Mouse (Mus musculus): ENCODE measurements around the gene Lyrm9.

Lyrm9 gene

GRCm38 (mm10) chr11:78814461-78814941 is 11.9 kb upstream of the Lyrm9 start:
- ATAC-seq (ENCODE audit: low TSS enrichment), result no peak

DNA sequence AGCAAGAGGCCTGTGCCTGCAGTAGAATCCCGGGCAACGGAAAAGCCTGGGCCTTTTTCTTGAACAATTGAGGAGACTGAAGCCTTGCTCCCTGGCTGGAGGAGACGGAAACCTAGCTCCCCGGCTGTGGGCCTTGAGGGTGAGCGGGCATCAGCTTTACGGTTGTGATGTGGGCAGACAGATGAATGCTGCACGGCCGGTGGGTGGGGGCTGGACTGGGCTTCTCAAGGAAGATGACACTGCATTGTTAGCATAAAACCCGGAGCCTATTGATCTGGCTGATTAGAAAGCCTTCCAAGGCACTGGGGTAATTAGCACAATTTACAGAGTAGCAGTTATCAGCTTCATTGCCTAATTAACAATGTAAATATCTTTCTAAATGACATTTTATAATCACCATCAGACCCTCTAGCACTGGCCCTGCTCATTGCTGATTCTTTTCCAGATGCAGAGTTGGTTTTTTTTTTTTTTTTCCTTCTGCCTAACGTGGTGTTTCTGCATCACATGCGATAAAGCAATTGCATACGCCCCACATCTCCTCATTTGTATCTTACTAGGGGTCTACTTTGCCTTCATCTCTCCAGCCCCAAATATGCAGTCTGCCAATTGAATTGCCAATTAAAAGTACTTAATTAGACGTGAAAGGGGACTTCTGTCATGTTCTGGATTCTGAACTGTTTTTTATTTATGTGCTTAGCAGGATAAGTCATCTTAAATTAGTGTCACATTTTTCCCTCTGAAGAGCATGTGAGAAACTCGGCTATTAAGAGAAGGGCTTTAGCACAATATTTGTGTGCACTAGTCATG is 10.2 kb upstream of the Lyrm9 start:
- no peak for ATAC-seq (ENCODE audit: low TSS enrichment)

- ATAC-seq (ENCODE audit: low TSS enrichment), result peak; percentile 51; the same call in 1 of the 2 replicates
Observed at GRCm38 (mm10) chr11:78817311-78818022, 8.9 kb upstream of the Lyrm9 start.

DNA sequence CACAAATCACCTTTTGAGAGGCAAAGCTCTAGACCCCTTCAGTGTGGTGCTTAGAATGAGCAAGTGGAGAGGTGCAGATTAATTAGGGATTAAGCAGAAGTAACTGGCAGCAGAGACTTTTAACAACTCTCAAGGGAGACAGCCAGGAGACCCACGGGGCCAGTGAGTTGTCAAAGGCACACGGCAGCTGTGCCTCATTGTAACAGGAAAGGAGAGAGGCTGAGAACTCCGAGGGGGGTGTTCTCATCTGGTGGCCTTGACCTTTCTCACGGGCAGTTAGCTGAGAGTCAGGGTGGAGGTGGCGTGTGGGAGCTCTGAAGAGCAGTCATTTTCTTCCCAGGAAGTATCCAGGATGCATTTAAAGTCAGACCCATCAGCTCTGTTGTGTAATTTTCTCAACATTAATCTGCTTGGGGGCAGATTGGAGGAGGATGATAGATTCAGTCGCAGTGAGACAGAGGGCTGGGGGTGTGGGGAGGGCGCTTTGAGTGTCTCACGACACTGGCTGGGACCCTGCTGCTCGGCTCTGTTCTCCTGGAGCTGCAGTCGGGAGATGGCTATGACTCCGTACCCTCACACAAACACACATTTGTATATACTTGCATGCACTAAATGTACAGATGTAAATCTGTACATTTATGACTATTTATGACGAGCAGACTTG is 5.9 kb upstream of the Lyrm9 start:
- ATAC-seq (ENCODE audit: low TSS enrichment), result peak; percentile 16; the same call in 1 of the 2 replicates

GRCm38 (mm10) chr11:78822792-78823498 is 3.4 kb upstream of the Lyrm9 start:
- ATAC-seq (ENCODE audit: low TSS enrichment), result no peak

DNA sequence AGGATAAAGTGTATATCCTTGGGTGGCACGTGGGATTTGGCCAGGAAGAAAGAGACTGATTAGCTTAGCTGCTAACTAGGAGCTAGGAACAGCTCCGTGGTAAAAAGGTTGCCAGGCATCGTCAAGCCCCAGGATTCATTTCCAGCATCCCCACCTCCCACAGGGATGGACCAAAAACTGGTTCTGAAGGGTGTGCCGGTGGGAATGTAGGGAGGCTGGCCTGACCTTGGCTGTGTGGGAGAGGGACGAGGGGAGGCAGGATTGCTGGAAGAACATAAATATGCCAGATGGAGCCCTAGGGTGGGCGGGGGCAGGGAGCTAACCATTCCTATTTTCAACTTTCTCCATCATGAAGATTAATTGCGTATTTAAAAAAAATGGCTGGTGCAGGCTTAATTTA is 1.2 kb downstream of the Lyrm9 start:
- ATAC-seq (ENCODE audit: low TSS enrichment), result no peak

DNA sequence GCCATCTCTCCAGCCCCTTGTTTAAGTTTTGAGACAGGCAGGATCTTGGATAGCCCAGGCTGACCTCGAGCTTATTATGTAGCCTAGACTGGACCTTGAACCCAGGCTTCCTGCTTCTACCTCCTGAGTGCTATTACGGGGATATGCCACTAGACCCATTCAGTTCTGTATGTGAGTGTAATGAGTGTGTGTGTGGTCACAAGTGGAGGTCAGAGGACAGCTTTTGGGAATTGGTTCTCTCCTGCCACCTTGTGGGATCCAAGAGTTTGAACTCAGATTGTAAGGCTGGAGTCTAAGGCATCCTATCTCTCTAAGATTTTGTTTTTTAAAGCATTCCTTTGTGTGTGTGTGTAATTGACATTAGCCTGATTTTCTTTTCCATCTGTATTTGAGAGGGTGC is 2.0 kb downstream of the Lyrm9 start:
- no peak for ATAC-seq (ENCODE audit: low TSS enrichment)

- ATAC-seq (ENCODE audit: low TSS enrichment), result no peak
Observed at GRCm38 (mm10) chr11:78829373-78829772, 3.0 kb downstream of the Lyrm9 start.

- ATAC-seq (ENCODE audit: low TSS enrichment), result no peak
Observed at GRCm38 (mm10) chr11:78830180-78830579, 3.8 kb downstream of the Lyrm9 start.

DNA sequence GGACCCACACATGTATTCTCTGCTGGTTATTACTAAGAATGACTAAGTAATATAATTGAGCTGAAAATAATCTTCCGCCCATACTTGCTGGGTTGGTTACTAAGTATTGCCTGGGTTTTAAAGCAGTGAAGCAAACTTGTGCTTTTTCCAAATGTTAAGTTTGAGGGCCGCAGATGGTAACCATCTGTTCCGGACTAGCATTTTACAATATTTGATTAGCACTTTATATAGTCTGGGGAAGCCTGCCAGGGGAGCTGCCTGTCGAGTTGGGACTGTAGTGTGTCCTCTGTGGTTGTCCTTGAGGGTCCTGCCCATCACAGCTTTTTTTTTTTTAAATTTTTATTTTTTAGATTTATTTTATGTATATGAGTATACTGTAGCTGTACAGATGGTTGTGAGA is 5.3 kb downstream of the Lyrm9 start:
- ATAC-seq (ENCODE audit: low TSS enrichment), result peak; percentile 17; the same call in 1 of the 2 replicates

DNA sequence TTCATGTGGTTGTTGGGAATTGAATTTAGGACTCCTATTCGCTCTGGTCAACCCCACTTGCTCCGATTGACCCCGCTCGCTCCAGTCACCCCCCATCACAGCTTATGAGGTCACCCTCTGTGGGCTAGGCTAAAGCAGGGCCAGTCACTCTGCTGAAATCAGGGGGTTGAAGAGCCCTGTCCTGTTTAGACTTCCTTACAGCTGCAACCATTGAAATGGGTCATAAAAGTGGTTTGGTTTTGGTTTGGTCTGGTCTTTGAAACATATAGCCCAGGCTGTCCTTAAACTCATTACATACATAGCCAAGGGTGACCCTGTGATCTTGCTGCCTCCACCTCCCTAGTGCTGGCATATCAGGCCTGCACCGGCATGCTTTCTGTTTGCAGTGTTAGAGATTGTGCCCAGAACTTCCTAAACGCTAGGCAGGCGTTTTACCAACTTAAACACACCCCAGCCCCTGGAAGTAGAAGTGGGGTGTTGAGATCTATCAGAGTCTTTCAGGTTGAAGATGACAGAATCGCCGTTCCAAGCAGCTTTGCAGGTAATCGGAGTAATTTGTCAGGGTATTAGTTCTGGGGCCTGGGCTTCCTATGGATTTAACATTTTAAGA is 5.8 kb downstream of the Lyrm9 start:
- ATAC-seq (ENCODE audit: low TSS enrichment), result no peak

DNA sequence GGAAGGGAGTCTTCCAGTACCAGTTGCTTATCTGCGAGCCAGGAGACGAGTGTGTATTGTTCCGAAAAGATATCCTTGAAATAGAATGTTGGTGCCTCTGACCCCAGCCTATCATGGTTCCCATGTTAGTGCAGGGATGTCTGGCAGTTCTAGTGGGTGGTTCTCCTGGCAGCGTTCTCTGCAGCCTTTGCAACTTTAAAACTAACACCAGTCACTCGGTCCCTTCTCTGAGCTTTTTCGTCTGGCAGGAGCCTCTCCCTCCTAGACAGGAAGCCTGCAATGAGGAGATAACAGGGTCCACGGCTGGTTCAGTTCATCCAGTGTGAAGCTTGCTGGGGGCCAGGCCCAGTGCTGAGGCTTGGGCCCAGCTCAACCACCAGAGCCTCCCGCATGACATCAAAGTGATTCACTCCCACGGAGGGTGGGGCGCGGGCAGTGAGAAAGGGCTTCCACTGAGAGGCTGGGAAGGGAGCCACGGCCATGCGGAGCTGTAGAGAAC is 6.5 kb downstream of the Lyrm9 start:
- 0 out of 2 replicates have a peak, but pooled peaks have one; percentile 10 for ATAC-seq (ENCODE audit: low TSS enrichment)

GRCm38 (mm10) chr11:78836486-78836885 is 10.1 kb downstream of the Lyrm9 start:
- no peak for ATAC-seq (ENCODE audit: low TSS enrichment)

- ATAC-seq (ENCODE audit: low TSS enrichment), result no peak
Observed at GRCm38 (mm10) chr11:78837989-78838388, 11.6 kb downstream of the Lyrm9 start.

DNA sequence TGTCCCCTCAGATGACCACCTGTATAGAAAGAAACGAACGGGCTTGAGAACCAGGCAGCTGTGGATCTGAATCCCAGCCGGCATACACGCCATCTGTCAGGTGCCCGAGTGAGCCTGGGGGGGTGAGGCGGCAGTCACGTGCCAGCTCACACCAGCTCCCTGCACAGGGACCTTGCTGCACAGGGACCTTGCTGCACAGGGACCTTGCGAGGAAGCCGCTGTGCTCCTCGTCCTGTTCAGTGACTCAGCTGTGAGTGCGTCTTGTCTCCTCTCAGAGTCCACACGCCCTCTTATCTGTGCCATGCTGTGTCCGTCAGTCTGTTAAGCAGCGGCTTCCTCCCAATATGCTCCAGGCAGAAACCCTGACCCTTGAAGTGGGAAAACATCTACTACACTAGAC is 13.1 kb downstream of the Lyrm9 start:
- ATAC-seq (ENCODE audit: low TSS enrichment), result no peak

DNA sequence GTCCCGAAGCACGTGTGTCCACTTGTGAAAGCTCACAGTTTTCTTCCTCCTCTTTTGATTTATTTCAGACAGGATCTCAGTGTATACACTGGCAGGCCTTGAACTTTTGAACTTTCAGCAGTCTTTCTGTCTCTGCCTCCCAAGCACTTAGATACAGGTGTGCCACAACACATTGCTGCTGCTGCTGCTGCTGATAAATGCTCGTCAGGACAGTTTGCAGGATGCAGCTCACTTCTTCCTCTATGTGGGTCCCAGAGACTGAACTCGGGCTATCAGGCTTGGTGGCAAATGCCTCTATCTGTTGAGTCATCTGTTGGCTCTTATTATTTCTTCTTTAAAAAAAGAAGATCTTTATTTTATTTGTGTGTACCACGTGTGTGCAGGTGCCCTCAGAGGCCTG is 13.8 kb downstream of the Lyrm9 start:
- ATAC-seq (ENCODE audit: low TSS enrichment), result no peak

DNA sequence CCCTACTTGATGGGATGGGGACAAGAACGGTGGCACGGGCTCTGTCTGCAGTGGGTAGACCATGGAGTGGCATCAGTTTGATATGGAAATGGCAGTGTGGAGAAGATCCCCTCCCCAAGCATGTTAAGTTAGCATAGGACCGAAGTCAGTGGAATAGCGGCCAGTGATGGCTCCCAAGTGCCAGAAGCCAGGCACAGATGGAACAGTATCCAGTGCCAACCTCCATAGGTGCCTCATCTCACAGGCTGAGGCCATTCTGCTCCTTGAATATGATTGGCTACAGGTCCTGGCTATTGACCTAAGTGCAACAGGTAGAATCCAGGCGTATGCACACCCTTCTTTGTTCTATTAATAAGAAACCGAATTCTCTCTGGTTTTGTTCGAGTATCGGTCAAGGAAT is 15.6 kb downstream of the Lyrm9 start:
- ATAC-seq (ENCODE audit: low TSS enrichment), result no peak

- no peak for ATAC-seq (ENCODE audit: low TSS enrichment)
Observed at GRCm38 (mm10) chr11:78846620-78847019, 20.2 kb downstream of the Lyrm9 start.

DNA sequence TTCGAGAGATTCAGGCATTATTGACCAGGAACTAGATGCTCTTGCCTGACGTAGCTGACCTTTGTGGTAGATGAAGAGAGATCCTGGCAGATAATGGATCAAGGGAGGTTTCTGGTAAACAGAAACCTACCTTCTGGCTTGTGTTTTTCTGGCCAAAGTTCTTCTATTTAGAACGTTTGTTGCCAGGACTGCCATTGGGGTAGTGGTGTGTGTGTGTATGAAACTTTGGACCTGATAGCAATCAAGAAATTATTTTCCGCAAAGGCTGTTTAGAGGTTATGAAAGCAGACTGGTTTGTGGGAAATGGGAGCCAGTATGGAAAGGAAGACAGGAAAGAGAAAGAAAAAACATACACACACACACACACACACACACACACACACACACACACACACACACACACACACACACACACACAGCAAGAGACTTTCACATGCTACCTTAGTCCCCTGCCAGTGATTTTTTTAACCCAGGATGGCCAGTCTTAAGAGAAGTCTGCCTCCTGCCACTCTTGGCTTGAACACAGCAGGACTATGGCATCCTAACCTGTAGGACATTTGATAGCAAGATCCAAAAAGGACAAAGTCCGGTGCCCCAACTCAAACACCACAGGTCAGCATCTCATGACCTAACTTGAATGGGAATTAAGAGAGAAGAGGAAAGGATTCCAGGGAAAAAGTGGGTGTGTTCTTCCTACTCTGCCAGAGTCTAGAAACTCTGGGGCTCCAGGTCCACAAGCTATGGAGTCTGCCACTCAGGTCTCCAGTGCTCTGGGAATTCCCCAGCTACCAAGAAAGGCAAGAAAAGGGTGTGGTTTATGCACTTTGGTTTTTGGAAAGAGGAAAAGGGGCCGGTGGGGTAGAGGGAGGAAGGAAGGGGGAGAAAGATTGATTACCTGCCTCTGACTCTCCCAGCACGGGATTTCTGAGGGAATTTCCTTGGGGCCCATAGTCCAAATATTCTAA is 21.8 kb downstream of the Lyrm9 start:
- no peak for ATAC-seq (ENCODE audit: low TSS enrichment)

GRCm38 (mm10) chr11:78849859-78850258 is 23.5 kb downstream of the Lyrm9 start:
- ATAC-seq (ENCODE audit: low TSS enrichment), result no peak
